Mouse (Mus musculus): ENCODE data around the gene Tedc1.

Gene Tedc1

DNA sequence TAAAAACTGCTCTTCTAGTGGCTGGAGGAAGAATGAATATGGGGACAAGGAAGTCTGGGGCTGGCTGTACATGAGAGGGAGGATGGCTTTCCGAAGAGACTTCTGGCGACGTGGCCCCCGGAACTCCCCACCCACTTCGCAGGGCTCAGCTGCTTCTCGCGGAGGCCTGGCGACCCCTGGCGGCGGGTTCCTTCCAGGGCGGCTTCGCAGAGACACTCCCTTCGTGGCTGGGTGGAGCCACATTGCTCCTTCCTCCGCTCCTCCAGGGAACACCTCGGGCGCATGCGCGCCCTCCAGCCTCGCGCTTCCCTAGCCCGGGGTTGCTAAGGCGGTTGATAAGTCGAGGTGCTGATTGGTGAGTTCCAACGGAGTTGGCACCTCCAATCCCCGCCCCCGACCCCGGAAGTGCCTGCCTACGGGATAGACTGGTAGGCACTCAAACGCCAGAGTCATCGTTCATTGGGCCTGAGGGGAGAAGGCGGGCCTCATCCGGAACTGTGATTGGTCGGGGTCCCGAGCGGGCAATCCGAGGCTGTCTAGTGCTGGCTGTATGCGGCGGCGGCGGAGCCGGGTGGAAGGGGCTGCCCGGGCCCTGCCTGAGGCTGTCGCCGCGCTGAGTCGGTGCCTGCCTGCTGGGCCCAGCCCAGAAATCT is at the start of gene Tedc1:
Gene Tedc1 (plus strand): TSS at position 535 of the 653 bp plus-strand sequence.
- peak; percentile 99 for DNase-seq

DNA sequence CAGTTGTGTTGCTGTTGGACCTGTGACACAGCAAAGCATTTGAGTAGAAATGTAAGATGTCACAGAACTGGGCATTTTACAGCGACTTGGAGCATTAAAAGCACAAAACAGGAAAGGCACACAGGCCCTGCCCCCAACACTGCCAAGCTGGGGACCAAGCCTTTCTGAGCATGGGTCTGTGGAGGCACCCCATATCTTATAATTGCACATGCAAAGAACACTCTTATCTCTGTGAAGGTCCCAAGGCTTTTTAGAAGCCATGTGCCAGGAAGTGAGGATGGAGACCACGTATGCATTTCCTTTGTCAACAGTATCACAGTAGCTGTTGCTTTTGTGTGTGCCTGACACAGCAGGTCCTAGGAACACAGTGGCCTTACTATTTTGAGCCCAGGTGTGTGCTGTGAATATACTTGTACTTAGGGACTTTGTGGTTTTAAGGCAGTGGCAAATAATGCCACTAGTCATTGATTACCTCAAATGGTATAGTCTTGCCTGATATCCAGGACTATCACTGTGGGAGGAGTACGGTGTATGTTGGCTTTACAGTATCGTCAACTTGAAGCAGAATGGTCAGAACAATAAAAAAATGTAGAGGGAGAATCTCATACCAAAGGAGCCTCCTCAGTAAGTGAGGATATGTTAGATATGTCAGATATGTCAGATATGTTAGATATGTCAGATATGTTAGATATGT is 48.6 kb upstream of the Tedc1 start:
- DNase-seq = no peak

GRCm38 (mm10) chr12:113108528-113109283 is 47.5 kb upstream of the Tedc1 start:
- DNase-seq = no peak

- DNase-seq = no peak
These were observed 46.4 kb upstream of the Tedc1 start for GRCm38 (mm10) chr12:113109801-113110200.

- DNase-seq = no peak
These were observed 42.1 kb upstream of the Tedc1 start for GRCm38 (mm10) chr12:113114141-113114540.

DNA sequence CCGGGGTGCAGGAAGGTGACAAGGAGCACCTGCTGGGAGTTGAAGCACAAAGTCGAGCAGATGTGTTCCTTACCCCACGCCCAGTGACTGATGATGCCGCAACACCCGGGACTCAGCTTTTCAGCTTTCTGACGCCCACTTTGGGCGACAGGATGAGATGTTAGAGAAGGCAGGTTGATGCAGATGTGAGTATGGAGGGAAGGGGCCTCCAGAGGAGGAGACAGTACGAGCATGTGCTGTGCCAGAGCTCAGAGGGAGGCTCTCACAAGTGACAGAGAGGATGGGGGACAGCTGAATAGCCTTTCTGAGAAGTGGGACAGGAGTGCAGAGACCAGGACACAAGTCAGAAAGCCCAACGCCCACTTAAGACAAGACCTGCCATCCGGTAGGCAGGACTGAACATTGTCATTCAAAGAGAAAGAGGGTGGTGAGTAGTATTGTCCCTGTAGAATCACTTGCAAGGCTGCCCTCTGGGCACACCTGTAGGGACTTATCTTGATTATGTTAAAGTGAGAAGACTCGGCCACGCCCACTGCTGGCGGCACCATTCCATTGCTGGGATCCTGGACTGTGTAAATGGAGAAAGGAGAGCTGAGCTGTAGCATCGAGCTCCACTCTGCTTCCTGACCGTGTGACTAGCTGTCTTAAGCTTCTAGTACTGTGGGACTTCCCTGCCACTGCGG is 41.2 kb upstream of the Tedc1 start:
- DNase-seq = no peak

- peak; percentile 81 for DNase-seq
These were observed 36.5 kb upstream of the Tedc1 start for GRCm38 (mm10) chr12:113119516-113120410.

DNA sequence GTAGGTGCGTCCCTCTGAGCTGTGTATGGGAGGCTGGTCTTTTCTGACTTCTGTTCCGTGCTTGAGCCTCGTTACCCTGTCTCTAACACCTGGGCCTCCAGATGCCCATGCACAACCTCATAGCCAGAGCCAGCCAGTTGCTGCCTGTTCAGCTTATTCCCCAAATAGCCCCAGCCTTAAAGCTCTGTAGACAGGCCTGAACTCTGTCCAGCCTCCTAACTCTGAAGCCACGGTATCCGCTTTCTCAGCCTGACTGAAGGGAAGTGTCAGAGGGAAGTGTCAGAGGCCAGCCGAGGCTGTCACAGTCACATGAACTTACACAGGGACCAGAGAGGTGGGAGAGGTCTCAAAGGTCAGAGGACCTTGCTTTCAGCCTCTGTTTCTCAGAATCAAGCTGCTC is 31.5 kb upstream of the Tedc1 start:
- no peak for DNase-seq

- DNase-seq = no peak
These were observed 25.5 kb upstream of the Tedc1 start for GRCm38 (mm10) chr12:113130732-113131131.

GRCm38 (mm10) chr12:113131601-113132000 is 24.6 kb upstream of the Tedc1 start:
- no peak for DNase-seq

- DNase-seq = peak; percentile 56
These were observed 23.7 kb upstream of the Tedc1 start for GRCm38 (mm10) chr12:113132567-113132966.

DNA sequence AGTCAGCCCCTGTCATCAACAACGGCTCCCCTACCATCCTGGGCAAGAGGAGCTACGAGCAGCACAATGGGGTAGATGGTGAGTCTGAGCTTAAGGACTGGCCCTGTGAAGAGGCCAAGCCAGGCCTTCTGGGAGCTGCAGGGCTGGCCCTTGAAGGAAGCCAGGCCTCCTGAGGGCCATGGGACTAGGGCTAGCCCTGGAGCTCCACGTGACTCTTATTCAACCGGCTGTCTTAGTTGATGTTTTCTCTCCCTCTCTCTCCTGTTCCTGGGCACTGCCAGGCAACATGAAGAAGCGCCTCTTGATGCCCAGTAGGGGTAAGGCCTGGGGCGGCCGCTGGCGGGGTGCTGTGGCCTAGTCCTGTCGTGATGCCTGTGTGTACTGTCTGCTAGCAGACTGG is 23.0 kb upstream of the Tedc1 start:
- DNase-seq = no peak

DNA sequence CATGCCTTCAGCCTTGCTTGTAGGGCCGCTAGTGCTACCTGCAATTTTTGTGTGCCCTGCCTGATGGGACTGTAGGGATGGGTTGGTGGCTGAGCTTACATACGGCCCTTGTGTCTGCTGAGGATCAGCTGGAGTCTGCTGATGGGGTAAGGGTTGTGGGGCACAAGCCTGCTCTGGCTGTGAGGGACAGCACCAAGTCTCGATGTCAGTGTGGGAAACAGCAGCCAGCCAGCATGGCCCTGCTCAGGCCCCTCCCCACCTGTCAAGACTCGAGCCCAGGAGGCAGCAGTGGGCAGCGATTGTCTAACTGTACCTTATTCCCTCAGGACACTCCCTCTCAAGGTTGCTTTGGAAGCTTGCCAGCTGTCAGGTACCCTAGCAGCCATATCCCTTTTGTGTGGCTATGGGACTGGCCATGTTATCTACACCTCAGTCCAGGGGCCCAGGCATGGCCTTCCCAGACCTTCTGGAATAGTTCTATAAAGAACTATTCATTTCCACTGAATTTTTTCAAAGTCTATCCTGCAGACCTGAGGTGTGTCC is 22.3 kb upstream of the Tedc1 start:
- no peak for DNase-seq

GRCm38 (mm10) chr12:113134502-113134901 is 21.7 kb upstream of the Tedc1 start:
- DNase-seq = no peak

GRCm38 (mm10) chr12:113135401-113135800 is 20.8 kb upstream of the Tedc1 start:
- no peak for DNase-seq

GRCm38 (mm10) chr12:113136492-113137020 is 19.7 kb upstream of the Tedc1 start:
- DNase-seq = no peak

GRCm38 (mm10) chr12:113137260-113138213 is 18.7 kb upstream of the Tedc1 start:
- DNase-seq = no peak

DNA sequence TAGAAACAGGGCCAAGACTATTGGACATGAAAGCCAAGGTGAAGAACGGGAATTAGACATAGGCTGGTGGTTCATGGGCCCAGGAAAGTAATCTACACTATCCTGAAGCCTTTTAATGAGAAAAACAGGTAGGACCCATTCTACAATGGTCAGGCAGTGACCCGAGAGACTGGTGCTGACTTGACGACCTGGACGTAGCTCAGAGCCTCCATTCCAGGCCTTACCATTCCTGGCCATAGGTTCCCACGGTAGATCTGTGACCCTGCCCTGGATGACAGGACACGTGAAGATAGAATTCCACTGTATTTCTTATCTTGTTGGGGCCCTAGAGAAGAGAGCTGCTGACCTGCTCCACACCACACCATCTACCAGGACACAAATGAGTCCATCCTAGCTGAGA is 17.9 kb upstream of the Tedc1 start:
- DNase-seq = no peak

DNA sequence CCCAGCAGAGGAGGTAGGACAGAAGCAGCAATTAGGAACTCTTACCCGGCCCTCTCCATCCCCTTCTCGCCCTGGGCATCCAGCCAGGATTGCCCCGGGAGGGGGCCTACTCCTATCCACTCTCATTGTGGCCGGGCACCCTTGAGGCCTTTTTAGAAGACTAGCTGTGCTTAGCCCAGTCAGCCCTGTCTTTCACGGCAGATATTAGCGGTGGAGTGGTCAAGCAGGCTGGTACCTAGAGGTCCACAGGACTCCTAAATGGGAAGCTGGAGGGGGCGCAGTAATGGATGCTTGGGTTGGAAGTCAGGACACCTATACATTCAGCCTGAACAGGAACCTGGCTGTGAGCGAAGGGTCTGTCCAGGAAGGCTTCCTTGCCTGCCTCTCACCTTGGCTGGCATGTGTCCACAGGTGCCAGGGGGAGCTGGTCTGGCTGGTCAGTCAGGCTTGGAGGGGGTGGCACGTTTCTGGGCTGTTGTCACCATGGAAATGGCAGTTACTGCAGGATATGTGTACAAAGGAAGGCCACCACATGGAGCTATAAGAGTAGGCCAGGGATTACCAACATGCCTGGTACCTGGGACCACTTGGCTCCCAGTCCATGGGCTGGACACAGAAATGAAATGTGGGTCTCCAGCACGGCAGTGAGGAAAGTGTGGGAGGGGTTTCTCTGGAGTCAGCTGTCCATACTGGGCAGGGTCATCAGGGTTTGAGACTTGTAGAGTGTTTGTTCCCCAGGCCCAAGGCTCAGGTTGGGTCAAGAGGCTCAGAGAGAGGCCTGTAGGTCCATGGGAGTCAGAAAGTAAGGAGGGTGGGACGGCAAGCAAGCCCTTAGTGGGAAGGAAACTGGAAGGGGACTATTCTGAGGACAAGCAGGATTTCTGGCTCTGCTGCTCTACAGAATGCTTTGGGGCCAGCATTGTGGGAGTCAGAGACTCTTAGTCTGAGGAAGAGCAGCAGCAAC is 17.0 kb upstream of the Tedc1 start:
- DNase-seq = peak; percentile 76

All from kidney, postnatal 14 days (tissue).